Mouse (Mus musculus) granulocyte monocyte progenitor cell, adult 5-6 weeks (primary cell): Measurements from ENCODE around the gene Pdk2. TPM values are rescaled to one million over a fixed set of nuclear protein-coding genes. Genes with fewer than 3 reads are reported as not detected.
"Not testable (repeated sequence)": the region's sequence is repeated elsewhere in the genome, so short reads cannot be mapped to it uniquely, and the experiment has no call there.

Experiments
- ATAC-seq: replicated peaks from 2 replicates; pipeline ENCODE4 v1.8.0; 2016; ENCODE audit warnings: mild to moderate bottlenecking, moderate TSS enrichment, inconsistent platforms; ENCODE audit not compliant: poor library complexity, severe bottlenecking
- total RNA-seq, 2 experiments: library from RNA; stranded (forward) in 1 of 2; stranded (reverse) in 1 of 2; fragments of 200-712, 200-1000 nt in 1 of 2; fragments of >200 nt in 1 of 2; fragmentation: Nextera tagmentation in 1 of 2; gene quantifications; 2 replicates each; pipeline ENCODE4 v1.2.3; 2014 to 2017

Gene Pdk2
- total RNA-seq, 2 experiments from 2014 or later: 1.8 to 9.8 TPM

- no peak for ATAC-seq
These were observed 8.2 kb downstream of the Pdk2 start for GRCm38 (mm10) chr11:95032945-95033344.

- ATAC-seq: no peak
These were observed 13.2 kb downstream of the Pdk2 start for GRCm38 (mm10) chr11:95027850-95028470.

GRCm38 (mm10) chr11:95026849-95027248 lies 14.3 kb downstream of the Pdk2 start:
- ATAC-seq: no peak

GRCm38 (mm10) chr11:95026090-95026542 lies 15.0 kb downstream of the Pdk2 start:
- no peak for ATAC-seq

- ATAC-seq: no peak
These were observed 15.7 kb downstream of the Pdk2 start for GRCm38 (mm10) chr11:95025227-95026012.

- no peak for ATAC-seq
These were observed 16.5 kb downstream of the Pdk2 start for GRCm38 (mm10) chr11:95024439-95025184.

GRCm38 (mm10) chr11:95023481-95023880 lies 17.7 kb downstream of the Pdk2 start:
- no peak for ATAC-seq

GRCm38 (mm10) chr11:95022237-95022992 lies 18.7 kb downstream of the Pdk2 start:
- ATAC-seq: no peak

- no peak for ATAC-seq
These were observed 25.7 kb downstream of the Pdk2 start for GRCm38 (mm10) chr11:95015484-95015883.

- ATAC-seq: no peak
These were observed 28.7 kb downstream of the Pdk2 start for GRCm38 (mm10) chr11:95012487-95012886.

GRCm38 (mm10) chr11:95012075-95012474 lies 29.1 kb downstream of the Pdk2 start:
- no peak for ATAC-seq

- no peak for ATAC-seq
These were observed 29.7 kb downstream of the Pdk2 start for GRCm38 (mm10) chr11:95011416-95011815.

- ATAC-seq: not testable (repeated sequence)
These were observed 30.2 kb downstream of the Pdk2 start for GRCm38 (mm10) chr11:95010841-95011403.

- ATAC-seq: no peak
These were observed 30.9 kb downstream of the Pdk2 start for GRCm38 (mm10) chr11:95010141-95010739.

GRCm38 (mm10) chr11:95009629-95010014 lies 31.5 kb downstream of the Pdk2 start, which contains the start of gene Samd14:
Gene Samd14, plus strand, starts transcription at chr11:95009879.
- ATAC-seq: peak; percentile 26

- ATAC-seq: no peak
These were observed 32.2 kb downstream of the Pdk2 start for GRCm38 (mm10) chr11:95008661-95009628.

GRCm38 (mm10) chr11:95007418-95007817 lies 33.7 kb downstream of the Pdk2 start:
- no peak for ATAC-seq

GRCm38 (mm10) chr11:95006525-95007219 lies 34.5 kb downstream of the Pdk2 start:
- peak; percentile 66 for ATAC-seq
